Mouse (Mus musculus): ENCODE measurements around the gene Slc12a6.

The Slc12a6 gene

DNA sequence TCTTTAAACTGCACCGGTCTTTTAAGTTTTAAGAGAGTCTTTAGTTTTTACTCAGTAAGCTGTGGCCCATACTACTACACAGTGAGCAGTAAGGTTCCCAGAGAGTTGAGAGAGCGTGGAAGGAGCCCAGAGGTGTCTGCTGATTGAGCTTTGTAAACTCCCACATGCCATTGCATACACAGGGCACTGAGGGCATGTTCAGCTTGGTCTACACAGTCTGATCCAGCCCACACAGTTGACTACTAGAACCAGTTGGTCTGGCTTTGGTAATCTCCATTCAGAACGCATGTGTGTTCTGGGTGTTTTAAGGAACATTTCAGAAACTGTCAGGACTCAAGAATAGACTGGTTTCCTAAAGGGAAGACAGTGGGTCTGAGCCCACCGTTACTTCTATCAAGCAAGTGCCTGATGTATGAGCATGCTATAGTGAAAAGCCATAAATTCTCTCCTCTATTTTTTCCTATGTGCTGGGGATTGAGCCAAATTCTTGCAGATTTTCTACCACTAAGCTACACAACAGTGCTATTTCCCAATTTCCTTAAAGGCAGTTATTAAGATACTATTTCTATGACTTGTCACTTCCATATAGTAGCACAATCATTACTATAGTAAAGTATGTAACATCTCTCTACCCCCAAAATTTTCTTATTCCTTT, 125.8 kb downstream of the Slc12a6 start:
- no peak for DNase-seq (ENCODE audit: low spot score)

DNA sequence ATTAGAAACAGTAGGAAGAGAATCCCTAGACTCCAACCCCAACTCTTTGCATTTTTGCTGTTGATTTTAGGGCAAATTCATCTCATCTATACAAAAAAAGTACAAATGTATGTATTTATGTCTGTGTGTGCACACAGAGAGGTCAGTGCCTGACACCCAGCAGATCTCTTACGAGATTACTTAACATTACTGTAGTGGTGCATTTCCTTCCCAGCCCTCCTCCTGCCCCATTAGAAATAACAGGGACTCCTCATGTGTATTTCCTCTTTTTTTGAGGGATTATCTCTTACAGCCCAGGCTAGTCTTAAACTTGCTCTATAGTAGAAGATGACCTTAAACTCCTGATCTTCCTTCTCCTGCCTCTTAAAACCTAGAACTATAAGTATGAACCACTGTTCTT, 127.1 kb downstream of the Slc12a6 start:
- no peak for DNase-seq (ENCODE audit: low spot score)

DNA sequence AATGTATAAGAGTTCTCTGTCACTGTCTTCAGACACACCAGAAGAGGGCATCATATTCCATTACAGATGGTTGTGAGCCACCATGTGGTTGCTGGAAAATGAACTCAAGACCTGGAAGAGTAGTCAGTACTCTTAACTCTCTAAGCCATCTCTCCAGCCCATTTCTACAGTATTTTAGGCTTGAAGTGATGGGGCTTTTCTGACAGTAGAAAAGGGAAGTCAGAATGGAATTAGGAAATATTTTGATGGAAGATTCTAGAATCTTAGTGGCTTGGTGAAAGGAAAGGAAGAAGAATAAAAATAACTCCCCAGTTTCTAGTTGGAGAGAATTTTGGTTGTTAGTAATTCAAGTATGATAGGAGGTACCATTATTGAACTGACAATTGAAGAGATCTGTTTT, 128.3 kb downstream of the Slc12a6 start:
- DNase-seq (ENCODE audit: low spot score), result no peak

DNA sequence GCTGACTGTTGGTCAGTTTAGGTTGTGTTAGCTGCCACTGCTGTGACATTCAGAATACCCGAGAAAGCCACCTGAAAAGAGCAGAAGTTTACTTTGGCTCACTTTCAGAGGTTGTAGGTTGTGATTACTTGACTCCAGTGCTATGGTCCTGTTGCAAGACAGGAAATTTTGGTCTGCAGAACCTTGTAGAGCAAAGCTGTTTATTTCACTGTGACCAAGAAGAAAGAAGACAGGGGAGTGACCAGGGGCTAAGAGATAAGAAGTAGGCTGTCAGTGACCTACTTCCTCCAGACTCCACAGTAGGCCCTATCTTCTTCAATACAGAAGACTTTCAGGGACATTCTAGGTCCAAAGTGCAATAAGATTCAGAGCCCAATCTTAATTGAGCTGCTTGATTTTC, 131.0 kb downstream of the Slc12a6 start:
- no peak for DNase-seq (ENCODE audit: low spot score)

DNA sequence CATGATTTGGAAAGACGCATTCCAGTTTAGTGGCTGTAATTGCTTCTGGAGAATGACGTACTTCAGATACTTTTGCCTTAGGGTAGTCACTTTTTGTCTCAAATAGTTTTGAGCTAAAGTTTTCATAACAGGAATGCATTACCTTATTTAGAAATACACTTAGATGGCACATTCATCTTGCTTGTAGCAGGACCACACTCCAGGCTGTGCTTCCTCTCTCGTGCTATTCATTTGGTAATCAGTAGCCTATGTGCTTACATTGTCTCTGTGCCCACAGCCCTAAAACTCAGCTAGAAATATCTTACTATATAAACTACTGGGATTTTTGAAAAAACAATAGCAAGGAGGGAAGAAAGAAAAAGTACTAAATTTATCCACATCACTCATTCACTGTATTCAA, 141.4 kb downstream of the Slc12a6 start:
- DNase-seq (ENCODE audit: low spot score), result no peak
